Mouse (Mus musculus) cortical plate, adult 2 months (tissue): ENCODE data around the gene Cers6.

Source experiments
- CTCF ChIP-seq: fragments of 200-500 bp; IDR thresholded peaks from 2 replicates; pipeline ENCODE4 v1.5.1; 2011; ENCODE audit warnings: mild to moderate bottlenecking, control low read depth, low read length; ENCODE audit not compliant: insufficient read depth; ENCODE audit errors: extremely low read depth
- POLR2A ChIP-seq: fragments of 200-500 bp; IDR thresholded peaks from 2 replicates; pipeline ENCODE4 v1.6.1; 2011; ENCODE audit warnings: mild to moderate bottlenecking, low read length, control low read depth; ENCODE audit not compliant: insufficient read depth; ENCODE audit errors: extremely low read depth

DNA sequence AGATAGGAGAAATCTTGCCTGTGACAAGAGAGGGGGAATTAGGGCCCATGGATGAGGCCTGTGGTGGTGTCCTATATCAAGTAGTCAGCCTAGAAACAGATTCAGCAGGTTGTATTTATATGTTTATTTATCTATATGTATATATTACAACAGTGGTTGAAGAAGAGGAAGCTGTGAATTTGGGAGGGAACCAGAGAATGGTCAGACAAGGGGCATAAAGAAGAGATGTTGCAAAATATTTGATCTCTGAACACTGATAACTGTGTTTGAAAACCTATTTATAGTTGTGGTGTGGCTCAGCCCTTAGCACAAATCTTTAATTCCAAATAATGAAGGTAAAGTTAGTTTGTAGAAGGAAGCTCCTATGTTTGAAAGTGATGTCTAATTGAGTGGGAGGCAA lies 134.5 kb downstream of the Cers6 start:
- TF ChIP-seq POLR2A (no peak), CTCF (no peak)
